Mouse (Mus musculus) cerebral cortex, adult 2 months (tissue): Measurements from ENCODE around the gene Akr7a5.

ENCODE experiments used
- WGBS: fragments of 180-500 bp; shearing (Covaris S2); methylation state at CpG from one replicate; pipeline ENCODE4 v1.1.7; 2018; 5-methylcytosine and 5-hydroxymethylcytosine counted together

The Akr7a5 gene

GRCm38 (mm10) chr4:139298671-139299366 lies 11.7 kb upstream of the Akr7a5 start:
- WGBS: 57% methylated on average over 12 of the region's 12 CpGs

GRCm38 (mm10) chr4:139301780-139302179 lies 8.8 kb upstream of the Akr7a5 start:
- WGBS: 92% methylated on average over 8 of the region's 8 CpGs

DNA sequence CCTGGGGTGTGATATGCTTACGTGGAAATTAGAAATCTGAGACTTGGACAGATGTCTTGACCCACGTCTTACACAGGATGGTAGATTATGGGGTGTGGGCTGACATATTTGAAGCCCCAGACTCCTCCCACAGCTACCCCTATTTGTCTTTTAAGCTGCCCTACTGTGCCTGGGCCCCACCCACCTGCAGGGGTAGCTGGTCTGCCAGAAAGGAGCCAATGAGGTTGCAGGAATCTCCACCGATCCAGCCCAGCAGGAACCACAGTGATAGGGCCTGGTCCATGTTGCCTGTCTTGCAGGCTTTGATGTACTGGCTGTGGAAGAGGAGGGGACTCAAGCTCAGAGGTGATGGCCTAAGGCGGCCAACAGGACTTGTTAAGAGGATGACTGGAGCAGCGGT lies 8.3 kb upstream of the Akr7a5 start:
- WGBS: 83% methylated on average over 5 of the region's 5 CpGs

DNA sequence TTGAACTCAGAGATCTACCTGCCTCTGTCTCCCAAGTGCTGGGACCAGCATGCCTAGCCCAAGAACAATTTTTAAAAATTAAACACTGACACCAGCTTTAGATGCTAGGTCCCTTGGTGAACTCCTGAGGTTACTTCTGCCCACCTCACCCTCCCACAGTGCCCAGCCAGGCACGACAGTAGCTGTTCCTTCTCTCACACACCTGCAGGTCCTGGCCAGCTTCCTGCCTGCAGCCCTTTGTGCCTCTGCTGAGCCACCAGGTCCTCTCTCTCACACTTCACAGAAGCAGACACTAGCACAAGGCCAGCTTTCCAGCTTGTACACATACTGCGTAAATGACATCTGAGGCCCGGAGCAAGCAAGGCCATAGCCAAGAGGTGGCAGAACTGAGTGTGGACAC lies 5.0 kb upstream of the Akr7a5 start:
- WGBS: 92% methylated on average over 3 of the region's 3 CpGs

- 85% methylated on average over 5 of the region's 5 CpGs for WGBS
These were observed 2.6 kb upstream of the Akr7a5 start for GRCm38 (mm10) chr4:139307916-139308315.

DNA sequence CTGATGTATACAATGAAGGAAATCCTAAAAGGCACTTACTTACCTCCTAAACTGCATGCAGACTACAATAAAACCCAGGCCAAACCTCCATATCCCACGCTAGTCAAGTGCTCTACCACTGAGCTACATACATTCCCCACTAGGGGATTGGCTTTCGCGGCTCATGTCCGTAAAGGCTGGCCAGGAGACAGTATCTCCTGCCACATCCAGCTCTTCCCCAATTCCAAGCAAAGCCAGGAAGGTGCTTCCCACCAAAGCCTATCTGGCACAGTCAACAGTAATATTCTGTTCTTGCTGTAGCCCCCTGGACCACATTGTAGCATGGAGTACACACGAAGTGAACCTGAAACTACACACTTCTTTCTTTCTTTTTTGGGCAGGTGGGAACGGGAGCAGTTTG lies 893 bp upstream of the Akr7a5 start:
- 28% methylated on average over 6 of the region's 6 CpGs for WGBS

DNA sequence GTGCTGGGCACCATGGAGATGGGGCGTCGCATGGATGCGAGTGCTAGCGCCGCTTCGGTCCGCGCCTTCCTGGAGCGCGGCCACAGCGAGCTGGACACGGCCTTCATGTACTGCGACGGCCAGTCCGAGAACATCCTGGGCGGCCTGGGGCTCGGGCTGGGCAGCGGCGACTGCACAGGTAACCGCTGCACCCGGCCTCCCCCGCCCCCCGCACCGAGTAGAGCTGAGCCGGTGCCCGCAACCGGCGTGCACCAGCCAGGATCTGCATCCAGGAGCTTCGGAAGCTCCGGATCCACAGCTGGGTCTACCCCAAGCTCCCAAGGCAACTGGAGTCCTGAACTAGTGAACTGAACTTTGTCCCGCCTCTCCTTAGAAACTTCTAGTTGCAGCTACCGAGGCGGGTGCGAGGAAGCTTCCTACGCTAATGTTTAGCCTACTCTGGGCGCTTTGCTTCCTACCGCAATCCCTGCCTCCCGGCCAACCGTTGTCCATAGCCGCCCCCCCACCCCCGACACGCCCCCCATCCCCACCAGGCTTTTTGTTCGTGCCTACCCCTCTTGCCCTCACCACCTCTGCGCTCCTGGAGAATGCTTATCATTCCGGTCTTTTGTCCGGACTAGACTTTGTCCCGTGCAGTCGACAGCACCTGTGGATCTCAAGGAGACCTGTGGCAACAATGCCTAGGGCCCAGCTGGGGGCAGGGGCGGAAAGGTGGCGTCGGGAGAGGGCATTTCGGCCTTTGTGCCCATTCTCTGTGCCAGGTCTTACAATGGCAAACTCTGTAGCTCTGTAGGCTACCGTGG lies 556 bp downstream of the Akr7a5 start:
- WGBS: 1% methylated on average over 53 of the region's 53 CpGs

DNA sequence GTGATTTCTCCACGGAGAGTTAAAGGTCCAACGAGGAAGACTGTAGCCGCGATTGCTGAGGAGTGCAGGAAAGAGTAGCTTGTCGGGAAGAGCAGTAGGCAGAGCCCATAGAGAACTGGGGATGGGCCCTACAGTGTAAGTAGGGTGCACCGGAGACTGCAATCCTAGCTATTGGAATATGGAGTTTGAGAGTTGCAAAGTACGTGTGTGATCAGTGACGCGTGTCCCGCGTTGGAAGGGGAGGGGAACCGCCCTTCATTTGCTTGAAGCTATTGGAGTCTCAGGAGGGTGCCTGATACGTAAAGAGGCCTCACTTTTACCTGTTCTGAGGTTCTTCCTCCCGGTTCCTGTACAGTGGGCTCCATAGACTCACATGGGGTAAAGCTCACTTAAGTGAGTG lies 1.2 kb downstream of the Akr7a5 start:
- WGBS: 22% methylated on average over 14 of the region's 14 CpGs

DNA sequence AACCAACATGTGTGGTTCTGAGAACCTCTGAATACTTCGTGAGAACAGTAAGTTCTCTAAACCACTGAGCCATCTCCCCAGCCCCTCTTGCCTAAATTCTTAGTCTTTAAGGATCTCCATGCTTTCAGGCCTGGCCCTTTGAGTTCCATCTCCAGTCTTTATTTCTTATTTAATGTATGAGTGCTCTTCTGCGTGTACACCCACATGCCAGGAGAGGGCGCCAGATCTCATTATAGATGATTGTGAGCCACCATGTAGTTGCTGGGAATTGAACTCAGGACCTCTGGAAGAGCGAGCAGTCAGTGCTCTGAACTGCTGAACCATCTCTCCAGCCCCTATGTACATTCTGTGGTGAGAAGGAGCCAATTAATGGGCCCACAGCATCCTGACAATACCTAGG lies 2.1 kb downstream of the Akr7a5 start:
- 72% methylated on average over 4 of the region's 4 CpGs for WGBS

GRCm38 (mm10) chr4:139318449-139318848 lies 7.9 kb downstream of the Akr7a5 start:
- WGBS: 94% methylated on average over 11 of the region's 11 CpGs

DNA sequence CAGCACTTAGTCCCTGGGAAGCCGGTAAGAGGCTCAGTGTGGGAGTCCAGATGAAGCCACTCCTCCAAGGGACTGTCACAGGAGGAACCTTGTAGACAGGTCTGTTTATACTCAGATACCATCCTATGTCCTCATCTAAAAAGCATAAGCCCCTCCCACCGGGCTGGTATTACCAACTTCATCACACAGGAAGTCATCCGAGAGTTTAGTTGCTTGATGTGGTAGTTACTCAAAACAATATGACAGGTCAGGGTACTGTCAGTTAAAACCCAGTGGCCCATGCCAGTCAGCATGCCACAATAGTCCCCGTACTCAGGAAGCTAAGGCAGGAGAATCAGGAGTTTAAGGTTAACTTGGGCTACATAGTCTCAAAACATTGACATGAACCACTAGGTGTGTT lies 9.2 kb downstream of the Akr7a5 start:
- 95% methylated on average over 4 of the region's 4 CpGs for WGBS

- WGBS: 15% methylated on average over 10 of the region's 10 CpGs
These were observed 20.1 kb downstream of the Akr7a5 start for GRCm38 (mm10) chr4:139330605-139331004.

- 78% methylated on average over 6 of the region's 9 CpGs for WGBS
These were observed 24.2 kb downstream of the Akr7a5 start for GRCm38 (mm10) chr4:139334631-139335295.

- WGBS: 50% methylated on average over 7 of the region's 7 CpGs
These were observed 25.0 kb downstream of the Akr7a5 start for GRCm38 (mm10) chr4:139335507-139335906.

- WGBS: 22% methylated on average over 24 of the region's 24 CpGs
These were observed 26.4 kb downstream of the Akr7a5 start for GRCm38 (mm10) chr4:139336822-139337483.

- 56% methylated on average over 33 of the region's 33 CpGs for WGBS
These were observed 27.6 kb downstream of the Akr7a5 start for GRCm38 (mm10) chr4:139338145-139338544.

- 80% methylated on average over 4 of the region's 4 CpGs for WGBS
These were observed 30.3 kb downstream of the Akr7a5 start for GRCm38 (mm10) chr4:139340835-139341234.

DNA sequence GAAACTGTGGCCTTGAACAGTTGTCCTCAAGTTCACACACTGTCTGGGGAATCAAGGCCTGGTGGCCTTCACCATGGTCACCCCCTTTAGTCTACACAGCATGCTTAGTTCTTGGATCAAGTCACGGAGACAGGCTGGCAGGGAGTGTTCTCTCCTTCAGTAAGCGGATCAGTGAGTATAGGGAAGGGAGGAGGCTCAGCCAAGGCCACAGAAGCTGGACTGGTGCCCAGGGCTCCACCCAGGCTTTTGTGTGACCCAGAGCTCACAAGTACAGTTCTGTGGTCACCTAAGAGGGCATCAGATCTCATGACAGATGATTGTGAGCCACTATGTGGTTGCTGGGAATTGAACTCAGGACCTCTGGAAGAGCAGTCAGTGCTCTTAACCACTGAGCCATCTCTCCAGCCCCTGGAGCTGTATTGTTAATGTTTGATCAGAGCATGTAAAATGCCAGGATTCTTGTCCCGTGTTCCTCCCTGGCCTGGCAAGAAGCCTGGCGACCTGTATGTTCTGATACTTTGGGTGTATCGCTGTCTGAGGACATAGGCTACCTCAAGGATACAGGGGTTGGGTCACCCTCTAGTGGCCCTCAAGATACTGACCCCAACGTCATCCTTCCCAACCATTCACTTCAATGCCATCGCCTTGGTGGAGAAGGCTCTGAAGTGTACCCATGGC lies 31.2 kb downstream of the Akr7a5 start:
- WGBS: 77% methylated on average over 7 of the region's 7 CpGs

GRCm38 (mm10) chr4:139343718-139344117 lies 33.2 kb downstream of the Akr7a5 start:
- 60% methylated on average over 5 of the region's 5 CpGs for WGBS

- WGBS: 86% methylated on average over 23 of the region's 23 CpGs
These were observed 35.0 kb downstream of the Akr7a5 start for GRCm38 (mm10) chr4:139345416-139346019.
